Mouse (Mus musculus): ENCODE data around the gene Akr7a5.

DNA sequence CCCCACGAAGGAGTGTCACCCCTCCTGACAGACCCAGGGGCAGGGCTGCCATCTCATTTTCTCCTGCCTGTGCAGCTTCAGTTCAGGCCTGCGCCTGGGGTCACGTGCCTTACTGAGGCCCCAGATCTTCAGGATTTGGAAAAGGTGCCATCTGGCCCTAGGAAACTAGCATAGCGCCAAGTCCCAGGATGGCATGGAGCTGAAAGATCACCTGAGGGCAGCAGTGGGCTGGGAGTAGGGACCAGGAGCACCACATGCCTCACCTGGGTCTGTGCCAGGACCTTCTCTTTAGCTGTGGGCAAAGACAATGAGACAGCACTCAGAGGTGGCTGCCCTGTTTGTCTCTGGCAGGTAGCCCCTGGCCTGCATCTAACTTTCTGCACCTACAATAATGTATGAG, 13.0 kb upstream of the Akr7a5 start:
- TF ChIP-seq CTCF (IDR thresholded peaks at IDR 0.05; ENCODE audit: low read depth, low read length) = peak; percentile 59
- TF ChIP-seq POLR2A (IDR thresholded peaks at IDR 0.05; ENCODE audit: extremely low read depth, insufficient read depth, low read length) = no peak
